Mouse (Mus musculus) thymus, adult 2 months (tissue): ENCODE measurements at regions not wholly inside any gene's neighbourhood (a gene's known extent, or its start where the extent isn't known, plus 50 kb on each side); places are given as distances from the start of the nearest gene placed in this dataset.

Experiments
- DNase-seq: peaks from one replicate; pipeline ENCODE4 v3.0.0; 2021
- H3K27ac ChIP-seq: fragments of 200-500 bp; 2 replicates; pipeline ENCODE4 v1.5.1; 2012; ENCODE audit warnings: low read length, control low read depth; ENCODE audit not compliant: control insufficient read depth, insufficient read depth
- H3K27me3 ChIP-seq: fragments of 200-500 bp; 2 replicates; pipeline ENCODE4 v1.6.1; 2012; ENCODE audit warnings: mild to moderate bottlenecking, low read length, moderate library complexity, mixed read lengths; ENCODE audit not compliant: control insufficient read depth, insufficient read depth
- H3K36me3 ChIP-seq: fragments of 200-500 bp; 2 replicates; pipeline ENCODE4 v1.6.1; 2012; ENCODE audit warnings: mild to moderate bottlenecking, low read length, moderate library complexity; ENCODE audit not compliant: control insufficient read depth, insufficient read depth
- H3K4me1 ChIP-seq: fragments of 200-500 bp; replicated peaks from 2 replicates; pipeline ENCODE4 v1.6.1; 2012; ENCODE audit warnings: low read length; ENCODE audit not compliant: control insufficient read depth, insufficient read depth
- H3K4me3 ChIP-seq: fragments of 200-500 bp; 2 replicates; pipeline ENCODE4 v1.5.1; 2012; ENCODE audit warnings: mild to moderate bottlenecking, low read length, control low read depth, moderate library complexity; ENCODE audit not compliant: control insufficient read depth, insufficient read depth
- CTCF ChIP-seq: fragments of 200-500 bp; IDR thresholded peaks from 2 replicates; pipeline ENCODE4 v1.5.1; 2012; ENCODE audit warnings: mild to moderate bottlenecking, control low read depth, low read length, moderate library complexity, borderline replicate concordance; ENCODE audit not compliant: control insufficient read depth, poor library complexity, insufficient read depth; ENCODE audit errors: extremely low read depth
- POLR2A ChIP-seq: fragments of 200-500 bp; IDR thresholded peaks from 2 replicates; pipeline ENCODE4 v1.6.1; 2012; ENCODE audit warnings: mild to moderate bottlenecking, low read length, control low read depth, moderate library complexity; ENCODE audit not compliant: control insufficient read depth, poor library complexity, insufficient read depth; ENCODE audit errors: extremely low read depth
- WGBS: fragments of 180-500 bp; shearing (Covaris S2); methylation state at CpG from one replicate; pipeline ENCODE4 v1.1.7; 2018; 5-methylcytosine and 5-hydroxymethylcytosine counted together

GRCm38 (mm10) chr1:128762076-128762475 lies 170.0 kb upstream of the Cxcr4 start:
- no peak for DNase-seq
- peaks cover 6% of the 10 kb centered on the region for H3K4me1 ChIP-seq
- no peak overlapping the region for H3K4me3 ChIP-seq
- WGBS = 78% methylated on average over 5 of the region's 5 CpGs
- H3K27ac ChIP-seq = no peak overlapping the region
- no peaks in the 10 kb centered on the region for H3K27me3 ChIP-seq
- no peak for TF ChIP-seq POLR2A
- no peak for TF ChIP-seq CTCF
- H3K36me3 ChIP-seq = no peaks in the 10 kb centered on the region

- H3K27ac ChIP-seq = no peak overlapping the region
- TF ChIP-seq POLR2A = no peak
- no peak for TF ChIP-seq CTCF
- WGBS = 98% methylated on average over 11 of the region's 11 CpGs
- H3K4me3 ChIP-seq = no peak overlapping the region
- no peaks in the 10 kb centered on the region for H3K4me1 ChIP-seq
- no peaks in the 10 kb centered on the region for H3K27me3 ChIP-seq
- H3K36me3 ChIP-seq = no peaks in the 10 kb centered on the region
- no peak for DNase-seq
Measured at GRCm38 (mm10) chr1:128758802-128759481, 166.8 kb upstream of the Cxcr4 start.

- Histone ChIP-seq H3K4me1 (peaks cover 5% of the 10 kb centered on the region; the same call in 1 of the 2 replicates), H3K4me3 (no peak overlapping the region), H3K27ac (no peak overlapping the region), H3K27me3 (no peaks in the 10 kb centered on the region), H3K36me3 (no peaks in the 10 kb centered on the region)
- TF ChIP-seq CTCF = no peak
- TF ChIP-seq POLR2A = no peak
- DNase-seq = no peak
- 94% methylated on average over 13 of the region's 13 CpGs for WGBS
Measured at GRCm38 (mm10) chr1:128758294-128758801, 166.3 kb upstream of the Cxcr4 start.

GRCm38 (mm10) chr1:128753427-128754012 lies 161.4 kb upstream of the Cxcr4 start:
- H3K36me3 ChIP-seq = no peaks in the 10 kb centered on the region
- peaks cover 8% of the 10 kb centered on the region for H3K4me1 ChIP-seq
- no peak overlapping the region for H3K27ac ChIP-seq
- no peaks in the 10 kb centered on the region for H3K27me3 ChIP-seq
- DNase-seq = no peak
- TF ChIP-seq CTCF (no peak), POLR2A (no peak)
- H3K4me3 ChIP-seq = no peak overlapping the region
- 94% methylated on average over 3 of the region's 3 CpGs for WGBS

GRCm38 (mm10) chr1:128749437-128749994 lies 157.4 kb upstream of the Cxcr4 start:
- DNase-seq = no peak
- Histone ChIP-seq H3K4me1 (peaks cover 8% of the 10 kb centered on the region), H3K27ac (no peak overlapping the region), H3K27me3 (no peaks in the 10 kb centered on the region), H3K4me3 (no peak overlapping the region), H3K36me3 (no peaks in the 10 kb centered on the region)
- WGBS = 78% methylated on average over 5 of the region's 5 CpGs
- TF ChIP-seq CTCF = no peak

- no peak for TF ChIP-seq POLR2A
- no peak overlapping the region for H3K4me3 ChIP-seq
- 91% methylated on average over 12 of the region's 12 CpGs for WGBS
- no peak overlapping the region for H3K27ac ChIP-seq
- no peak for DNase-seq
- H3K36me3 ChIP-seq = no peaks in the 10 kb centered on the region
- H3K4me1 ChIP-seq = no peaks in the 10 kb centered on the region
- H3K27me3 ChIP-seq = no peaks in the 10 kb centered on the region
Measured at GRCm38 (mm10) chr1:128747196-128747790, 155.2 kb upstream of the Cxcr4 start.
